Mouse (Mus musculus): Measurements from ENCODE around the gene Capn6. TPM values are rescaled to one million over a fixed set of nuclear protein-coding genes. Genes with fewer than 3 reads are reported as not detected.

The Capn6 gene
- polyA plus RNA-seq (2011; ENCODE audit: insufficient read length, low read depth, missing spikeins), result 31.8 and 143 TPM in 2 replicates

- peak within 1 kb of the TSS; percentile 59 for H3K4me3 ChIP-seq (ENCODE audit: insufficient read depth, low read length)
- H3K4me1 ChIP-seq (ENCODE audit: control insufficient read depth, insufficient read depth, low read length), result no peaks in the 10 kb centered on the region
- no peak for TF ChIP-seq CTCF (IDR thresholded peaks at IDR 0.05; ENCODE audit: borderline replicate concordance, insufficient read depth, low read length)
- peak; percentile 50 for TF ChIP-seq POLR2A (IDR thresholded peaks at IDR 0.05; ENCODE audit: low read depth, low read length)
- no peak within 1 kb of the TSS; the same call in 1 of the 2 replicates for H3K27ac ChIP-seq (ENCODE audit: insufficient read depth, low read length)
Measured at GRCm38 (mm10) chrX:143827212-143827611, at the start of gene Capn6. Capn6 (minus strand) TSS chrX:143827414.

- Histone ChIP-seq H3K4me3 (ENCODE audit: insufficient read depth, low read length) (no peak overlapping the region), H3K4me1 (ENCODE audit: control insufficient read depth, insufficient read depth, low read length) (no peaks in the 10 kb centered on the region), H3K27ac (ENCODE audit: insufficient read depth, low read length) (no peak overlapping the region)
- TF ChIP-seq CTCF (IDR thresholded peaks at IDR 0.05; ENCODE audit: borderline replicate concordance, insufficient read depth, low read length) (no peak), POLR2A (IDR thresholded peaks at IDR 0.05; ENCODE audit: low read depth, low read length) (no peak)
Measured at GRCm38 (mm10) chrX:143867129-143867664, 40.0 kb upstream of the Capn6 start.

- TF ChIP-seq POLR2A (IDR thresholded peaks at IDR 0.05; ENCODE audit: low read depth, low read length) (no peak), CTCF (IDR thresholded peaks at IDR 0.05; ENCODE audit: borderline replicate concordance, insufficient read depth, low read length) (no peak)
Measured at GRCm38 (mm10) chrX:143851351-143851750, 24.1 kb upstream of the Capn6 start.

GRCm38 (mm10) chrX:143849969-143850368, 22.8 kb upstream of the Capn6 start:
- no peak overlapping the region for H3K27ac ChIP-seq (ENCODE audit: insufficient read depth, low read length)
- H3K4me3 ChIP-seq (ENCODE audit: insufficient read depth, low read length), result no peak overlapping the region
- TF ChIP-seq POLR2A (IDR thresholded peaks at IDR 0.05; ENCODE audit: low read depth, low read length), result no peak
- TF ChIP-seq CTCF (IDR thresholded peaks at IDR 0.05; ENCODE audit: borderline replicate concordance, insufficient read depth, low read length), result no peak
- H3K4me1 ChIP-seq (ENCODE audit: control insufficient read depth, insufficient read depth, low read length), result no peaks in the 10 kb centered on the region

More at GRCm38 (mm10) chrX:143851351-143851750, 24.1 kb upstream of the Capn6 start:
- Histone ChIP-seq H3K4me3 (ENCODE audit: insufficient read depth, low read length) (no peak overlapping the region), H3K27ac (ENCODE audit: insufficient read depth, low read length) (no peak overlapping the region), H3K4me1 (ENCODE audit: control insufficient read depth, insufficient read depth, low read length) (no peaks in the 10 kb centered on the region)

- no peaks in the 10 kb centered on the region for H3K4me1 ChIP-seq (ENCODE audit: control insufficient read depth, insufficient read depth, low read length)
- H3K4me3 ChIP-seq (ENCODE audit: insufficient read depth, low read length), result no peak overlapping the region
- no peak overlapping the region for H3K27ac ChIP-seq (ENCODE audit: insufficient read depth, low read length)
- TF ChIP-seq CTCF (IDR thresholded peaks at IDR 0.05; ENCODE audit: borderline replicate concordance, insufficient read depth, low read length), result no peak
- no peak for TF ChIP-seq POLR2A (IDR thresholded peaks at IDR 0.05; ENCODE audit: low read depth, low read length)
Measured at GRCm38 (mm10) chrX:143846637-143847036, 19.4 kb upstream of the Capn6 start.

- no peak for TF ChIP-seq POLR2A (IDR thresholded peaks at IDR 0.05; ENCODE audit: low read depth, low read length)
- Histone ChIP-seq H3K4me3 (ENCODE audit: insufficient read depth, low read length) (peak overlapping the region; percentile 59), H3K4me1 (ENCODE audit: control insufficient read depth, insufficient read depth, low read length) (no peaks in the 10 kb centered on the region), H3K27ac (ENCODE audit: insufficient read depth, low read length) (no peak overlapping the region; the same call in 1 of the 2 replicates)
Measured at GRCm38 (mm10) chrX:143826521-143826920, 693 bp downstream of the Capn6 start.

- H3K4me3 ChIP-seq (ENCODE audit: insufficient read depth, low read length), result no peak overlapping the region
- H3K27ac ChIP-seq (ENCODE audit: insufficient read depth, low read length), result no peak overlapping the region
- no peaks in the 10 kb centered on the region for H3K4me1 ChIP-seq (ENCODE audit: control insufficient read depth, insufficient read depth, low read length)
Measured at GRCm38 (mm10) chrX:143818961-143819360, 8.3 kb downstream of the Capn6 start.

GRCm38 (mm10) chrX:143815948-143816347, 11.3 kb downstream of the Capn6 start:
- Histone ChIP-seq H3K4me1 (ENCODE audit: control insufficient read depth, insufficient read depth, low read length) (no peaks in the 10 kb centered on the region), H3K4me3 (ENCODE audit: insufficient read depth, low read length) (no peak overlapping the region), H3K27ac (ENCODE audit: insufficient read depth, low read length) (peak overlapping the region; percentile 80; the same call in 1 of the 2 replicates)

More at GRCm38 (mm10) chrX:143818961-143819360, 8.3 kb downstream of the Capn6 start:
- TF ChIP-seq POLR2A (IDR thresholded peaks at IDR 0.05; ENCODE audit: low read depth, low read length) (no peak), CTCF (IDR thresholded peaks at IDR 0.05; ENCODE audit: borderline replicate concordance, insufficient read depth, low read length) (no peak)

GRCm38 (mm10) chrX:143762556-143762955, 64.7 kb downstream of the Capn6 start:
- no peak overlapping the region for H3K4me3 ChIP-seq (ENCODE audit: insufficient read depth, low read length)
- H3K4me1 ChIP-seq (ENCODE audit: control insufficient read depth, insufficient read depth, low read length), result no peaks in the 10 kb centered on the region
- H3K27ac ChIP-seq (ENCODE audit: insufficient read depth, low read length), result no peak overlapping the region
- TF ChIP-seq POLR2A (IDR thresholded peaks at IDR 0.05; ENCODE audit: low read depth, low read length), result no peak
- TF ChIP-seq CTCF (IDR thresholded peaks at IDR 0.05; ENCODE audit: borderline replicate concordance, insufficient read depth, low read length), result no peak

More at GRCm38 (mm10) chrX:143815948-143816347, 11.3 kb downstream of the Capn6 start:
- no peak for TF ChIP-seq CTCF (IDR thresholded peaks at IDR 0.05; ENCODE audit: borderline replicate concordance, insufficient read depth, low read length)
- no peak for TF ChIP-seq POLR2A (IDR thresholded peaks at IDR 0.05; ENCODE audit: low read depth, low read length)

Other genes with a start within 250 kb of the Capn6 start
- gene Dcx, start 105.9 kb upstream of the Capn6 start, polyA plus RNA-seq (2011; ENCODE audit: insufficient read length, low read depth, missing spikeins), result 0.12 TPM in 1 of 2 replicates, not detected in the other

Measured in embryonic fibroblast, embryonic 13.5 days (primary cell).